ENCODE assay signal across 8 mouse cellular contexts in genomic region chr13:103334723-103335458, GRCm38 (mm10). TPM values are rescaled to one million over a fixed set of nuclear protein-coding genes. Genes with fewer than 3 reads are reported as not detected.
A peak's percentile ranks its signal among the peaks of the same experiment; 100 is the strongest.
DNase-seq lines count a peak whose midpoint lies in the region; ATAC-seq and TF ChIP-seq lines count a peak whose summit lies in the region.

No protein-coding gene starts in this region.

- WGBS in heart, embryonic 12.5 days: 2% methylated on average over 32 of the region's 32 CpGs
- 2% methylated on average over 32 of the region's 32 CpGs for WGBS in limb, embryonic 14.5 days
- 2% methylated on average over 32 of the region's 32 CpGs for WGBS in stomach, embryonic 16.5 days

- peak; percentile 8 to 12 for DNase-seq in left cerebral cortex, postnatal 25 days (ENCODE audit: low spot score in 2 of 2)
- DNase-seq in left cerebral cortex, postnatal 14 days (ENCODE audit: low spot score in 2 of 2): no peak
- peak; percentile 43 for DNase-seq in brain, embryonic 14.5 days (ENCODE audit: low read depth)
- peak; percentile 36 for DNase-seq in limb, embryonic 14.5 days (ENCODE audit: low spot score)
- DNase-seq in yolk sac, embryonic 10.5 days (ENCODE audit: low spot score): no peak

- H3K4me1 ChIP-seq in heart, embryonic 12.5 days (replicated peaks): peaks cover 23% of the 10 kb centered on the region
- H3K4me1 ChIP-seq in limb, embryonic 14.5 days (ENCODE audit: control insufficient read depth, insufficient read depth, low read length): peaks cover 6% of the 10 kb centered on the region
- H3K4me1 ChIP-seq in stomach, embryonic 16.5 days (ENCODE audit: control insufficient read depth, insufficient read depth, low read length): peaks cover 11% of the 10 kb centered on the region

- TF ChIP-seq POLR2A in brain, embryonic 14.5 days (IDR thresholded peaks at IDR 0.05; ENCODE audit: borderline replicate concordance, extremely low read depth, insufficient read depth, insufficient read length, poor library complexity, severe bottlenecking): no peak
- no peak for TF ChIP-seq POLR2A in limb, embryonic 14.5 days (IDR thresholded peaks at IDR 0.05; ENCODE audit: borderline replicate concordance, extremely low read depth, insufficient read depth, insufficient read length)

- intact Hi-C loops in left cerebral cortex, postnatal 25 days (cut with DNase I): loop anchor here (2.0 kb wide), 2 partner anchors 126 to 162 kb away; no protein-coding TSS in a partner anchor
- intact Hi-C loops in left cerebral cortex, postnatal 14 days (cut with DNase I): loop anchor here (5.0 kb wide), 2 partner anchors 163 to 307 kb away; no protein-coding TSS in a partner anchor

- ATAC-seq in heart, embryonic 12.5 days (ENCODE audit: insufficient number of reproducible peaks, low FRiP score): no peak
- peak; percentile 23; the same call in 1 of the 2 replicates for ATAC-seq in limb, embryonic 14.5 days (ENCODE audit: low FRiP score, low read depth)
- ATAC-seq in stomach, embryonic 16.5 days (ENCODE audit: insufficient read depth, low FRiP score): no peak; the same call in 1 of the 2 replicates
- no peak; the same call in 1 of the 2 replicates for ATAC-seq in megakaryocyte-erythroid progenitor cell, adult 5-6 weeks (replicated peaks; ENCODE audit: low FRiP score, low TSS enrichment, poor library complexity, severe bottlenecking)

- no peak for TF ChIP-seq CTCF in brain, embryonic 14.5 days (IDR thresholded peaks at IDR 0.05; ENCODE audit: borderline replicate concordance, extremely low read depth, insufficient read depth, insufficient read length)

- H3K4me3 ChIP-seq in heart, embryonic 12.5 days: peak overlapping the region; percentile 70
- peak overlapping the region; percentile 72 for H3K4me3 ChIP-seq in limb, embryonic 14.5 days (replicated peaks; ENCODE audit: low read length)
- H3K4me3 ChIP-seq in stomach, embryonic 16.5 days (replicated peaks; ENCODE audit: low read length): peak overlapping the region; percentile 77

- H3K9me3 ChIP-seq in heart, embryonic 12.5 days (replicated peaks): 0 out of 2 replicates have a peak, but pooled peaks cover 3% of the 10 kb centered on the region
- no peaks in the 10 kb centered on the region for H3K9me3 ChIP-seq in limb, embryonic 14.5 days (ENCODE audit: control insufficient read depth, low read length)
- H3K9me3 ChIP-seq in stomach, embryonic 16.5 days (replicated peaks; ENCODE audit: control insufficient read depth, low read length): no peaks in the 10 kb centered on the region

- no peaks in the 10 kb centered on the region for H3K36me3 ChIP-seq in heart, embryonic 12.5 days
- H3K36me3 ChIP-seq in limb, embryonic 14.5 days (ENCODE audit: control insufficient read depth, insufficient read depth, low read length): no peaks in the 10 kb centered on the region
- H3K36me3 ChIP-seq in stomach, embryonic 16.5 days (ENCODE audit: control insufficient read depth, insufficient read depth, low read length): no peaks in the 10 kb centered on the region

- peak overlapping the region; percentile 98 for H3K4me2 ChIP-seq in heart, embryonic 12.5 days
- H3K4me2 ChIP-seq in limb, embryonic 14.5 days (replicated peaks; ENCODE audit: low read depth, low read length, severe bottlenecking): peak overlapping the region; percentile 94
- H3K4me2 ChIP-seq in stomach, embryonic 16.5 days (ENCODE audit: low read depth, low read length): peak overlapping the region; percentile 95

- H3K27ac ChIP-seq in heart, embryonic 12.5 days (ENCODE audit: poor library complexity, severe bottlenecking): no peak overlapping the region
- H3K27ac ChIP-seq in limb, embryonic 14.5 days (replicated peaks; ENCODE audit: low read depth, low read length): no peak overlapping the region
- H3K27ac ChIP-seq in stomach, embryonic 16.5 days (ENCODE audit: low read length): no peak overlapping the region

- H3K27me3 ChIP-seq in heart, embryonic 12.5 days (replicated peaks): peaks cover 28% of the 10 kb centered on the region
- H3K27me3 ChIP-seq in limb, embryonic 14.5 days (ENCODE audit: control insufficient read depth, insufficient read depth, low read length): peaks cover 25% of the 10 kb centered on the region
- H3K27me3 ChIP-seq in stomach, embryonic 16.5 days (ENCODE audit: control insufficient read depth, insufficient read depth, low read length): peaks cover 14% of the 10 kb centered on the region; the same call in 1 of the 2 replicates

- H3K9ac ChIP-seq in heart, embryonic 12.5 days: peak overlapping the region; percentile 78
- H3K9ac ChIP-seq in limb, embryonic 14.5 days (ENCODE audit: low read depth, low read length, severe bottlenecking): peak overlapping the region; percentile 66
- peak overlapping the region; percentile 81 for H3K9ac ChIP-seq in stomach, embryonic 16.5 days (ENCODE audit: low read length)

RNA-seq across cellular contexts. Expression of gene Mast4, which starts 0.6 kb away (rescaled TPM):
- 10 to 100 TPM; 41.2 to 46.7 TPM for total RNA-seq in left cerebral cortex, postnatal 25 days (2021)
- total RNA-seq in left cerebral cortex, postnatal 14 days (2021): 10 to 100 TPM; 35.5 to 41.2 TPM
- 13.0 and 30.7 TPM in 2 replicates for polyA plus RNA-seq in brain, embryonic 14.5 days (2012; rRNA removed)
- 52.1 and 55.0 TPM in 2 replicates for polyA plus RNA-seq in heart, embryonic 12.5 days (2016; fragmentation: Nextera tagmentation; extraction: Ambion mirVana)
- polyA plus RNA-seq in limb, embryonic 14.5 days (2012; rRNA removed): 12.5 and 12.9 TPM in 2 replicates
- 25.2 and 28.7 TPM in 2 replicates for polyA plus RNA-seq in limb, embryonic 14.5 days (2014; fragmentation: Nextera tagmentation; extraction: Ambion mirVana)
- 27.3 and 31.0 TPM in 2 replicates for polyA plus RNA-seq in stomach, embryonic 16.5 days (2015; fragmentation: Nextera tagmentation; extraction: Ambion mirVana)
- total RNA-seq in megakaryocyte-erythroid progenitor cell, adult 5-6 weeks (2014; fragmentation: Nextera tagmentation): 35.8 and 40.9 TPM in 2 replicates
- total RNA-seq in megakaryocyte-erythroid progenitor cell, adult 5-6 weeks (2017): 10.9 and 18.4 TPM in 2 replicates

Comparison
In these comparisons a context has a peak if more than half of its experiments do, and no peak if none do; other contexts are left out.
1. DNase-seq: peak in left cerebral cortex, postnatal 25 days (2 of 2), brain, embryonic 14.5 days (single experiment) and limb, embryonic 14.5 days (single experiment); none in left cerebral cortex, postnatal 14 days (0 of 2) and yolk sac, embryonic 10.5 days (single experiment).
2. Peak in every context shown above with its lines, with median percentiles within 50 percentile points of each other: H3K4me2 ChIP-seq, H3K4me3 ChIP-seq and H3K9ac ChIP-seq.